Mouse (Mus musculus) activated CD4-positive, CD25-positive, alpha-beta regulatory T cell, adult 4 months (primary cell): ENCODE data around the gene Gm21973. TPM values are rescaled to one million over a fixed set of nuclear protein-coding genes. Genes with fewer than 3 reads are reported as not detected.

Experiments
- ATAC-seq: one replicate; pipeline ENCODE4 v1.8.0; 2017
- polyA plus RNA-seq, 2 experiments: library from polyadenylated mRNA; unstranded; fragments of 100-300 nt; shearing (Covaris generic); gene quantifications; one replicate each; pipeline ENCODE4 v1.2.1; 2017

Gm21973 gene
- polyA plus RNA-seq, 2 experiments from 2014 or later, result not detected

DNA sequence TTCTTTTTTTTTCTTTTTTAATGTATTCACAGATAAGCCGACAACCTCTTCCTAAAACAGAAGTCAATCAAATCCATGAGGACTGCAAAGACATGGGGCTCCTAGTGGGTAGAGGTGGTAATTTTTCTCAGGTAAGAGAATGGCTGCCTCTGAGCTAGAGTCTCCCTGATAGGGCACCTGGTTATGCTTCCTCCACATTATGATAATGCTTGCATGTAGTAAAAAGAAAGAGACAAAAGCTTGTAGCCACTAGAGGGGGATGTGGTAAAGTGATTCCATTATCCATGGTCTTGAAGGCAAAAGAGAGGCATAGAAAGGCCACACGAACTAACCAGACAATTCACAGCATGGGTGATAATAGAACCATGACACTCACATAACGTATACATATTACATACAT lies 75.2 kb downstream of the Gm21973 start:
- no peak for ATAC-seq

DNA sequence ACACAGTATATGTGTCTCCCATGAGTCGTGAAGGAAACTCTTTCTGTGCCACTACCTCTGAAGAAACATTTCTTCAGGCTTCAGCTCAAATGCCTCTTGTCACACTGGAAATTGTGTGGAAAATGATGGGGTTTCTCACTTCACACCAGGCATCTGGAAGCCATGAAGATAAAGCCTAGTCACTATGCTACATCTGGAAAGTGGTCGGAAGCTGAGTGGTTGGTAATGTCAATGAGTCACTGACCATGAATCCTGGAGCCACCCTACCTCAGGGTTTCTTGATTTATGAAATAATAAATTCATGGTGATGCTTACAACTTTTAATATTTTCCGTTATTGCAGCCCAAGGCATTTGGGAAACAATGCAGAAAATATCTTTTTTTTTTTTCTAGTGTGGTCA lies 84.7 kb downstream of the Gm21973 start:
- ATAC-seq, result no peak

DNA sequence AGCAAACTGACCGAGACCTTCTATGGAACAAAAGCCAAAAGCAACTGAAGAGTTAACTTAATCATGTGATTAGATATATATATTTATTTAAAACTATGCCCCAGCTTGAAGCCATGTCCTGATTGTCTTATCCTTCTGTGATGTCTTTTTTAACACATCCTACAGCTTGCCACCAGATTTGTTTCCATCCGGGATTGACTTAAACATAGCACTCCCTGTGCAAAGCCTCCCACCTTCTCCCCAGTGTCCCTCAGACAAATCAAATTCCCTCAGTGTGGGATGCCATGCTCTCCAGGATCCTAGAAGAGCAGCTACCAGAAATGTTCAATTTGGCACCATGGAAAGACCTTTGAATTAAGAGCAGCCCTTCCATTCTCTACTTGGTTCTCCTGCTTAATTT lies 85.7 kb downstream of the Gm21973 start:
- no peak for ATAC-seq

DNA sequence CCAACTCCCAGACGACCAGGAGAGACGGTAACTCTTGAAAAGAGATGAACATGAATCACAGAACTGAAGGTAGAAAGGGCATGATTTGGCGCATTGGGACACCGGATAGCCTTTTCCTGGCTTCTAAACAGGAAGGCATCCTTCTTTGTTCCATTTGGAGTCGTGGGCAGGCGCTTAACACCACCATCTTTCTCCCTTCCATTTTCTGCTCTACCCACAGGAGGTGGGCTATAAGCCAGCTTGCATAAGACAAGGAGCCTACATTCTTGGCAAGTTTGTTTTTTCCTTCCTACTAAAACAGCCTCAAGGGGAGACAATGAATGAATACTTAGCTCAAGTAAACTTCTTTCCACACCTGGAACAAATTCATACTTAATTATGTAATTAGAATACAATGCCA lies 88.5 kb downstream of the Gm21973 start:
- no peak for ATAC-seq

DNA sequence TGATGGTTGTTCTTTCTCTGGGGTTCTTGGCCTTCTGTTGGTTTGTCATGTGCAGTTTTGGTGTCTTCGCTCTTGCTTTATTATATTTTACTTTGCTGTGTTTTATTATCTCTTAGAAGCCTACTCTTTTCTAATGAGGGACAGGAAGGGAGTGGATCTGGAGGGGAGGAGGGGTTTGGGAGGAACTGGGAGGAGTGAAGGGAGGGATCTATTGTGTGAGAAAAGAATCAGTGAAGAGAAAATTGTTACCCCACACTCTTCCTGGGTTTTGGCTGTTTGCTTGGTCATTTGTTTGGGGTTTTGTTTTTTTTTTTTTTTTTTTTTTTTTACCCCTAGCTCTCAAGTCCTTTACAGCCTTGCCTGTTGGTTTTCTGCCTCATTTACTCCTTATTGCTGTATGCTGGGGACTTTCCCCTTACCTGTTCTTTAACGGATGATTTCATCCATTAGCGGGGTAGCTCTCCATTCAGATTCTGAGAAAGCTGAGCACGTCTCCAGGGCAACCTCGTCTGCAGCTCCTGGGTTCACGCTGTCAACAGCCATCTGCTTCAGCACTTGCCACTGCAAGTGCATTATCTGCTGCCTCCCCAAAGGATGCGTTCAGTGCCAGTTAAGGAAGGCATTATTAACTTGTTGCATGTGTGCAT lies 96.1 kb downstream of the Gm21973 start:
- no peak for ATAC-seq

DNA sequence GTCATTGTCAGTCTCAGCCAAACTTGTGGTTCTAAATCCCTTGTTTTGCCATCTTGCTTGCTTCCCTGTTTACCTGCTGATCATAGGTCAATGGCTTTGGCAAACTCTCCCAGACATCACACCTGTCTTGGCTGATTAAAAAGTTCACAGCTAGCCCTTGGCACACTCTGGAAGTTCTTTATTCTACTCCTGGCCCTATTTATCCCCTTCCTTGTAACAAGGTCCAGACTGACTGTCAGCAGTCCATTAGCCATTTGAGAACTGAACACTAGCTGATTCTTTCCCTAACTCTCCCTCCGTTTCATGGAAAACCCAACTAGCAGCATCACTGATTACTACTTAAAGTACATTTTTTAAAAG lies 96.6 kb downstream of the Gm21973 start:
- no peak for ATAC-seq

Other genes with a start within 250 kb of the Gm21973 start
- gene Prlr, start 148.1 kb upstream of the Gm21973 start, polyA plus RNA-seq, result under 1 TPM; 0.16 to 0.38 TPM
- not detected for gene Agxt2, start 33.2 kb downstream of the Gm21973 start, polyA plus RNA-seq
- gene Dnajc21, start 145.1 kb downstream of the Gm21973 start, polyA plus RNA-seq, result 10 to 100 TPM; 11.7 to 13.9 TPM
- 100 to 1,000 TPM; 145 to 167 TPM for gene Brix1, start 160.6 kb downstream of the Gm21973 start, polyA plus RNA-seq
- gene Rad1, start 160.6 kb downstream of the Gm21973 start, polyA plus RNA-seq, result 10 to 100 TPM; 26.8 TPM
- not detected for gene Ttc23l, start 233.3 kb downstream of the Gm21973 start, polyA plus RNA-seq